Mouse (Mus musculus): ENCODE measurements around the gene Gm5678.

DNA sequence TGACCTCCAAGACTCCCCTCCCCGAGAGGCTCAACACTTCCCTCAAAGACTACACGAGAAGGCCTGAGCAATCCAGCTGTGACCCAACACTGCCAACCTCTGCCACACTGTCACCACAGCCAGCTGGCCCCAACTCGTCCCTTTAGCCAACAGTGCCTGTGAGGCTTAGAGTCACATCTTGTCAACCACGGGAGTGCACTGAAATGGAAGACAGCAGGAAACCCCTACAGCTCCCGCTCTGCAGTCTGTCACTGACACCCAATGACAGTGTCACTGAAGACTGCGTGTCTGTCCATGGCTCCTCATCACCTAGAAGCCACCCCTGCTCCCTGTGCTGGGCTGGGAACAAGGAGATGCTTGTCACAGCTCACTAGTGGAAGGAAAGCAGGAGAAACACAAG lies 46.8 kb upstream of the Gm5678 start:
- TF ChIP-seq CTCF (IDR thresholded peaks at IDR 0.05; ENCODE audit: insufficient read depth, low read depth, low read length), result no peak
- no peak for TF ChIP-seq POLR2A (IDR thresholded peaks at IDR 0.05; ENCODE audit: insufficient read depth, low read depth, low read length)
